Mouse (Mus musculus) liver, embryonic 13.5 days (tissue): ENCODE results near the gene Ifit2. TPM values are rescaled to one million over a fixed set of nuclear protein-coding genes. Genes with fewer than 3 reads are reported as not detected.
A peak's percentile ranks its signal among the peaks of the same experiment; 100 is the strongest.

Experiments used
- ATAC-seq: fragments of 200-750 bp; cut with Nextera tagmentation; 2 replicates; pipeline ENCODE4 v1.8.0; 2017; ENCODE audit warnings: low read depth, mild to moderate bottlenecking, moderate number of reproducible peaks, moderate library complexity
- DNase-seq: peaks from one replicate; pipeline ENCODE4 v3.0.0; 2022
- H3K27ac ChIP-seq: fragments of 300-500 bp; sonication (generic); 2 replicates; pipeline ENCODE4 v1.5.1; 2015; ENCODE audit warnings: moderate library complexity, mild to moderate bottlenecking, inconsistent platforms
- H3K27me3 ChIP-seq: fragments of 300-500 bp; sonication (generic); 2 replicates; pipeline ENCODE4 v1.6.1; 2015; ENCODE audit warnings: mild to moderate bottlenecking, inconsistent platforms
- H3K36me3 ChIP-seq: fragments of 300-500 bp; sonication (generic); 2 replicates; pipeline ENCODE4 v1.6.1; 2015; ENCODE audit warnings: mild to moderate bottlenecking, inconsistent platforms
- H3K4me1 ChIP-seq: fragments of 300-500 bp; sonication (generic); replicated peaks from 2 replicates; pipeline ENCODE4 v1.6.1; 2015; ENCODE audit warnings: inconsistent platforms
- H3K4me2 ChIP-seq: fragments of 300-500 bp; sonication (generic); 2 replicates; pipeline ENCODE4 v1.6.1; 2015; ENCODE audit warnings: inconsistent platforms, mild to moderate bottlenecking, moderate library complexity
- H3K4me3 ChIP-seq: fragments of 300-500 bp; sonication (generic); replicated peaks from 2 replicates; pipeline ENCODE4 v1.5.1; 2015; ENCODE audit warnings: mild to moderate bottlenecking, inconsistent platforms
- H3K9ac ChIP-seq: fragments of 300-500 bp; sonication (generic); 2 replicates; pipeline ENCODE4 v1.6.1; 2015; ENCODE audit warnings: mild to moderate bottlenecking, inconsistent platforms
- H3K9me3 ChIP-seq: fragments of 300-500 bp; sonication (generic); replicated peaks from 2 replicates; pipeline ENCODE4 v1.6.1; 2016; ENCODE audit warnings: inconsistent platforms
- WGBS: fragments of 180-500 bp; shearing (Covaris S2); methylation state at CpG from one replicate; pipeline ENCODE4 v1.1.7; 2015; ENCODE audit not compliant: insufficient replicate concordance; 5-methylcytosine and 5-hydroxymethylcytosine counted together
- polyA plus RNA-seq: library from polyadenylated mRNA; unstranded; fragments of >200 nt; fragmentation: Nextera tagmentation; extraction: Ambion mirVana; gene quantifications from 2 replicates; pipeline ENCODE4 v1.2.1, GENCODE M21; 2015

Ifit2 gene
- polyA plus RNA-seq, 1 experiment from 2014 or later: 3.0 TPM

DNA sequence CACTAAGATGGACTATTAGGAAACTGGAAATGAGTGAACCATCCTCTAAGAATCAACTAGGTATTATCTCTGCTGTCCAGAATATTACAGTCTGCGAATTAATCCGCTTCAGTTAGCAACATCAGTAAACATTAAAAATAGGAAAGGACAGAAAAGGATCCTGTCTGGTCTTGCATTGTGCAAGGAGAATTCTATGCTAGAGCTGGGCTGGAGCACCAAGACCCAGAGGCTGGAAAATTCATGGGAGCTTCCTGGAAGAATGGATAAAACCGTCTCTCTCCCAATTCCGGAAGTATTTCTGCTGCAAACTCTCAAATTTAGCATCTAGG is 325 bp upstream of the Ifit2 start:
- Histone ChIP-seq H3K9ac (peak overlapping the region; percentile 58), H3K27ac (no peak overlapping the region), H3K4me1 (peaks cover 22% of the 10 kb centered on the region), H3K27me3 (0 out of 2 replicates have a peak, but pooled peaks cover 5% of the 10 kb centered on the region), H3K36me3 (no peaks in the 10 kb centered on the region), H3K4me2 (peak overlapping the region; percentile 73), H3K4me3 (peak overlapping the region; percentile 65), H3K9me3 (no peaks in the 10 kb centered on the region)
- ATAC-seq (0 out of 2 replicates have a peak, but pooled peaks have one; percentile 2), DNase-seq (no peak)
- 25% methylated on average over 4 of the region's 4 CpGs for WGBS

DNA sequence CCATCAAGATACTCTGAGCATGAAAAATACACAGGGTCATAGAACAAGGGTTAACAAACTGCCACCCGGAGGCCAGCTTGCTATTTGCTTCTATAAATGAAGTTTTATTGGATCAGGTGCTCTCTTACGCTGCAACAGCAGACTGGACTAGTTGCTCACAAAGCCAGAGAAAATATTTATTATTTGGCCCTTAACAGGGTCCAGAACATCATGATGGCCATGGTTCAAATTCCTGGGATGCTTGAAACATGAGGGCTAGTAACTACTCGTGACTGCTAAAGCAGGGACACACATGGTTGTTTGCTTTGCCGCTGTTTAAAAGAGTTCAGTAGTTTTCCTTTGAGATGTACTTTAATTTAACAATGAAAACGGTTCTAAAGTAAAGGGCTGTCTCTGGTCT is 1.5 kb downstream of the Ifit2 start:
- WGBS: 65% methylated on average over 5 of the region's 5 CpGs
- H3K4me2 ChIP-seq: peak overlapping the region; percentile 30; the same call in 1 of the 2 replicates
- no peaks in the 10 kb centered on the region for H3K36me3 ChIP-seq
- H3K27ac ChIP-seq: no peak overlapping the region
- peaks cover 22% of the 10 kb centered on the region for H3K4me1 ChIP-seq
- no peak for ATAC-seq
- no peak for DNase-seq
- no peaks in the 10 kb centered on the region for H3K9me3 ChIP-seq
- no peaks in the 10 kb centered on the region for H3K27me3 ChIP-seq
- no peak overlapping the region for H3K4me3 ChIP-seq
- 0 out of 2 replicates have a peak overlapping the region, but pooled peaks have one; percentile 3 for H3K9ac ChIP-seq

GRCm38 (mm10) chr19:34553021-34553420 is 2.5 kb downstream of the Ifit2 start:
- no peaks in the 10 kb centered on the region for H3K9me3 ChIP-seq
- no peaks in the 10 kb centered on the region for H3K27me3 ChIP-seq
- H3K4me1 ChIP-seq: peaks cover 22% of the 10 kb centered on the region
- H3K27ac ChIP-seq: 0 out of 2 replicates have a peak overlapping the region, but pooled peaks have one; percentile 15
- H3K36me3 ChIP-seq: no peaks in the 10 kb centered on the region
- DNase-seq (no peak), ATAC-seq (no peak)
- no peak overlapping the region for H3K4me3 ChIP-seq
- no peak overlapping the region for H3K9ac ChIP-seq
- 56% methylated on average over 6 of the region's 6 CpGs for WGBS
- no peak overlapping the region for H3K4me2 ChIP-seq

GRCm38 (mm10) chr19:34553522-34553921 is 3.0 kb downstream of the Ifit2 start:
- DNase-seq: no peak
- Histone ChIP-seq H3K4me2 (no peak overlapping the region), H3K27ac (0 out of 2 replicates have a peak overlapping the region, but pooled peaks have one; percentile 15), H3K27me3 (no peaks in the 10 kb centered on the region), H3K4me1 (peaks cover 22% of the 10 kb centered on the region), H3K9ac (no peak overlapping the region), H3K36me3 (no peaks in the 10 kb centered on the region), H3K4me3 (no peak overlapping the region), H3K9me3 (no peaks in the 10 kb centered on the region)
- 69% methylated on average over 3 of the region's 3 CpGs for WGBS
- ATAC-seq: no peak

DNA sequence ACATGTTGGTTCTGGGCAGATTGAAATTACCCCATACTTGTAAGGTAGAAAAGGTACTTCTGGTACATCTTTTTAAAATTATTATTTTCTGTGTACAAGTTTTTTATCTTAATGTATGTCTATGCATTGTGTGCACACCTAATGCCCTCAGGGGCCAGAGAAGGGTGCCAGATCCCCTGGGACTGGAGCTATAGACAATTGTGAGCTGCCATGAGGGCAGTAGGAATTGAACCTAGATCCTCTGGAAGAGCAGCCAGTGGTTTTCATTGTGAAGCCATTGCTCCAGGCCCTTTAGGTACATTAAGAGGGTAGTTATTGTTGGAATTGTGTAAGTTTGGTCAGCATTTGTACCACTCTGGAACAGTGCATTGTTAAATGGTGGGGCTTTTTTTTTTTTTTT is 3.6 kb downstream of the Ifit2 start:
- ATAC-seq: no peak
- Histone ChIP-seq H3K27me3 (no peaks in the 10 kb centered on the region), H3K4me1 (peaks cover 22% of the 10 kb centered on the region), H3K9me3 (no peaks in the 10 kb centered on the region), H3K4me3 (no peak overlapping the region), H3K4me2 (no peak overlapping the region), H3K9ac (no peak overlapping the region), H3K36me3 (no peaks in the 10 kb centered on the region), H3K27ac (no peak overlapping the region)
- DNase-seq: no peak

DNA sequence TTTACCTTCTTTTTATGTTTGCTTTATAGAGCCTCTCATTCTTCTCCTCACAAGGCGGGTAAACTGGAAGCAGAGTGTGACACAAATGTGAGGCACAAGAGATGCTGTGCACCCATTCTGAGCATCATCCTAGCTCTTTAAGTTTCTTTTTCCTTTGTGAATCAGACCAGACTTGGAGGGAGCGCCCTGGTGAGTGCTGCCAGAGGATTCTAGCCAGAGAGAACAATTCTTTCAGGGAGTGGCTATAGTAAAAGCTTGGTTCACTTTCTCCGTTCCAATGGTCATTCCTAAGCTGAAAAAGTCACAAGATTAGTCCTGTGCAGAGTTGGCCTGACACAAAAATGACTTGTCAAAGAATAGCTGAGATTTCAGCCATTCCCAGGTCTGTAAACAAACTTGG is 6.1 kb downstream of the Ifit2 start:
- Histone ChIP-seq H3K9me3 (no peaks in the 10 kb centered on the region), H3K27me3 (no peaks in the 10 kb centered on the region), H3K9ac (no peak overlapping the region), H3K4me1 (peaks cover 11% of the 10 kb centered on the region; the same call in 1 of the 2 replicates), H3K27ac (no peak overlapping the region), H3K36me3 (no peaks in the 10 kb centered on the region), H3K4me3 (no peak overlapping the region), H3K4me2 (no peak overlapping the region)
- ATAC-seq (no peak), DNase-seq (no peak)
- 59% methylated on average over 3 of the region's 3 CpGs for WGBS

GRCm38 (mm10) chr19:34562556-34562955 is 12.1 kb downstream of the Ifit2 start:
- Histone ChIP-seq H3K4me2 (no peak overlapping the region), H3K27ac (no peak overlapping the region), H3K4me1 (peaks cover 7% of the 10 kb centered on the region), H3K9me3 (no peaks in the 10 kb centered on the region), H3K4me3 (no peak overlapping the region), H3K36me3 (no peaks in the 10 kb centered on the region), H3K9ac (no peak overlapping the region), H3K27me3 (no peaks in the 10 kb centered on the region)
- DNase-seq (no peak), ATAC-seq (no peak)

DNA sequence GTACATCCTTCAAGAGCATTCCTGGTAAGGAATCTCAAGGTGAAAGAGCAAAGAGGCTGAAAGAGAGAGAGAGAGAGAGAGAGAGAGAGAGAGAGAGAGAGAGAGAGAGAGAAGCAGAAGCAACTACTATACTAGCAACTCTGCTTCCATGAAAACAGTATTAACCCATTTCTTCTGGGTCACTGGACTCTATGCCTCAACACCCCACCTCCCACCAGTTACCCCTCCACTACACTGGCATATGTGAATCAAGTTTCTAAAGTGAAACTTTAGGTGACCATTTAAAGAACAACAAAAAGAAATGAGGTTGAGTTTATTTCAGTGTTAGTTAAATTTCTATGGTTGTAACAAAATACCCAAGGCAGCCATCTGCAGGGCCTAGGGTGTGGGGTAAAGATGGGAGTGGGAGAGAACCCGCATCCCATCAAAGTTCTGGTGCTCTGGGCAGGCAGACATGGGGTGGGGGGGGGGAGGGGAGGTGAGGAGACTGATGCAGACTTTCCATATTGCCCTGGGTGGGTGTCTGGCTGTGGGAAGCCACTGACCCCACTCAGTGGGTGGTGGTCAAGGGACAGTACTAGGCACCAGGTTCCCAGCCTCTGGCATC is 15.8 kb downstream of the Ifit2 start:
- Histone ChIP-seq H3K27ac (no peak overlapping the region), H3K27me3 (no peaks in the 10 kb centered on the region), H3K4me2 (no peak overlapping the region), H3K4me1 (peaks cover 7% of the 10 kb centered on the region), H3K4me3 (no peak overlapping the region), H3K9ac (no peak overlapping the region), H3K9me3 (no peaks in the 10 kb centered on the region), H3K36me3 (no peaks in the 10 kb centered on the region)
- ATAC-seq (no peak), DNase-seq (no peak)
- 53% methylated on average over 1 of the region's 1 CpGs for WGBS

- ATAC-seq (no peak), DNase-seq (no peak)
- H3K27me3 ChIP-seq: no peaks in the 10 kb centered on the region
- no peak overlapping the region for H3K9ac ChIP-seq
- no peaks in the 10 kb centered on the region for H3K4me1 ChIP-seq
- H3K4me2 ChIP-seq: no peak overlapping the region
- no peak overlapping the region for H3K4me3 ChIP-seq
- 60% methylated on average over 7 of the region's 7 CpGs for WGBS
- H3K9me3 ChIP-seq: no peaks in the 10 kb centered on the region
- no peak overlapping the region for H3K27ac ChIP-seq
- H3K36me3 ChIP-seq: no peaks in the 10 kb centered on the region
Measured at GRCm38 (mm10) chr19:34568988-34569895, 18.7 kb downstream of the Ifit2 start.

DNA sequence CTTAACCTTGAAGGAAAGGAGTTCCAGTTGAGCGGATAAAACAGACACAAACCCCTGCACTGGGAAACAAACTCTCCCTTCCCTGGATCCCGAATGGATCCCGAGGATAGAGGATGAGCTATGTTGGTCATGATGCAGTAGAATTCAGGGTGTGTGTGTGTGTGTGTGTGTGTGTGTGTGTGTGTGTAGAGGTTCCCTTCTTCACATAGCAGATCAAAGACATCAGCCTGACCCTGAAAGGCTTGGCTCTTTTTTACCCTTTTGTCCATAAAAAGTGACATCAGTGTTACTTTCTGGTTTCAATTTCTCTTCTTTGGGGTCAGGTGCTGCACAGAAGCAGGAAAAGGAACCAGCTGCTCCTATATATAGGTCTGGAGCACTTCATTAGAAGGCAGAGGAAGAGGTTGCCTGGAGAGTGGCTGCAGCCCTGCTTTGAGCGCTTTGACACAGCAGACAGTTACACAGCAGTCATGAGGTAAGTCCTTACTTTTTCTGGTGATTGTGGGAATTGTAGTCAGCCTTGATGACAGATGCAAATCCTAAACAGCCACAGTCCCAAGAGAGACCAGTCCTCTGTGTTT is 19.5 kb downstream of the Ifit2 start:
- Histone ChIP-seq H3K9ac (no peak overlapping the region), H3K4me1 (no peaks in the 10 kb centered on the region), H3K9me3 (no peaks in the 10 kb centered on the region), H3K4me3 (no peak overlapping the region), H3K36me3 (no peaks in the 10 kb centered on the region), H3K27ac (no peak overlapping the region), H3K4me2 (no peak overlapping the region), H3K27me3 (no peaks in the 10 kb centered on the region)
- ATAC-seq (no peak), DNase-seq (no peak)
- WGBS: 64% methylated on average over 4 of the region's 4 CpGs

DNA sequence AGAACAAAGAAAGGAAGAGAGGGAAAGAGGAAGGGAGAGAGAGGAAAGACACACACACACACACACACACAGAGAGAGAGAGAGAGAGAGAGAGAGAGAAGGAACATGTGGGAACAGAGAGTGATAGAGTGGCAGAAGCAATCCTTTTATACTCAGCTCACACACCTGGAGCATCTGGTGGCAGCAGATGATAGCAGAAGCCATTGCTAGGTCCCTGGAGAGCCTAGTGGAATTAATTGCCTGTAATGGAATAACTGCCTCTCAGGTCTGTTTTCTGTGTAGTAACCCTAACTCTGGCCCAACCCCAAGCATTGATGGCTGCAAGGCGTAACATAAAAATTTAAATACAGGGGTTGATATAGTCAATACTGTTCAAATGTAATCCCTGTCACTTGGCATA is 20.6 kb downstream of the Ifit2 start:
- H3K27me3 ChIP-seq: no peaks in the 10 kb centered on the region
- WGBS: 72% methylated on average over 1 of the region's 1 CpGs
- no peaks in the 10 kb centered on the region for H3K36me3 ChIP-seq
- H3K4me3 ChIP-seq: no peak overlapping the region
- H3K27ac ChIP-seq: no peak overlapping the region
- ATAC-seq (no peak), DNase-seq (no peak)
- no peaks in the 10 kb centered on the region for H3K9me3 ChIP-seq
- no peaks in the 10 kb centered on the region for H3K4me1 ChIP-seq
- H3K9ac ChIP-seq: no peak overlapping the region
- H3K4me2 ChIP-seq: no peak overlapping the region
